Mouse (Mus musculus): Measurements from ENCODE around the gene Wipi1.

Gene Wipi1

GRCm38 (mm10) chr11:109543466-109543865 is 68.3 kb downstream of the Wipi1 start:
- no peak for DNase-seq (ENCODE audit: low spot score)

GRCm38 (mm10) chr11:109539290-109539689 is 72.5 kb downstream of the Wipi1 start:
- DNase-seq (ENCODE audit: low spot score): no peak

GRCm38 (mm10) chr11:109536939-109537338 is 74.8 kb downstream of the Wipi1 start:
- DNase-seq (ENCODE audit: low spot score): no peak

- DNase-seq (ENCODE audit: low spot score): no peak
Observed at GRCm38 (mm10) chr11:109535966-109536365, 75.8 kb downstream of the Wipi1 start.

GRCm38 (mm10) chr11:109530030-109530429 is 81.7 kb downstream of the Wipi1 start:
- no peak for DNase-seq (ENCODE audit: low spot score)

GRCm38 (mm10) chr11:109525571-109525970 is 86.2 kb downstream of the Wipi1 start:
- no peak for DNase-seq (ENCODE audit: low spot score)

- no peak for DNase-seq (ENCODE audit: low spot score)
Observed at GRCm38 (mm10) chr11:109524869-109525268, 86.9 kb downstream of the Wipi1 start.
